Comparison of ENCODE assay signal across 22 mouse cellular contexts in genomic region chr2:60834293-60834692, GRCm38 (mm10).
DNase-seq lines count a peak whose midpoint lies in the region; ATAC-seq and TF ChIP-seq lines count a peak whose summit lies in the region.
"Had no signal": no experiment of that assay in that cellular context is flagged by ENCODE, and none has a peak within 500 bp of the region (broad histone marks: within the 10 kb centered on the region; RNA-seq: fewer than 3 reads in every experiment).

No protein-coding gene starts in this region.

- no peak overlapping the region for H3K4me2 ChIP-seq in embryonic facial prominence, embryonic 13.5 days
- no peak overlapping the region for H3K4me2 ChIP-seq in lung, embryonic 15.5 days
- H3K4me2 ChIP-seq: embryonic facial prominence, embryonic 12.5 days; forebrain, embryonic 12.5 days; limb, embryonic 12.5 days; liver, embryonic 13.5 days; midbrain, embryonic 11.5 days; neural tube, embryonic 13.5 days had no signal

- TF ChIP-seq POLR2A in lung, adult 2 months (IDR thresholded peaks at IDR 0.05; ENCODE audit: borderline replicate concordance, extremely low read depth, low read depth, low read length) = no peak

- DNase-seq in embryonic facial prominence, embryonic 10.5 days (ENCODE audit: low spot score) = no peak
- no peak for DNase-seq in lung, adult 2 months
- peak; percentile 61 for DNase-seq in gastrocnemius, postnatal 14 days
- peak; percentile 45 for DNase-seq in lung, postnatal 14 days
- DNase-seq in cerebellum, postnatal 4 days (ENCODE audit: low spot score in 2 of 2) = no peak
- DNase-seq in frontal cortex, postnatal 14 days (ENCODE audit: low spot score in 2 of 2) = no peak
- DNase-seq: adrenal gland, postnatal 25 days; cerebellum, adult 2 months; kidney, adult 18-20 months; kidney, postnatal 25 days; liver, embryonic 13.5 days; right cerebral cortex, postnatal 25 days; thymus, postnatal 4 days had no signal

- peaks cover 46% of the 10 kb centered on the region for H3K4me1 ChIP-seq in embryonic facial prominence, embryonic 13.5 days
- peaks cover 21% of the 10 kb centered on the region for H3K4me1 ChIP-seq in embryonic facial prominence, embryonic 10.5 days
- peaks cover 33% of the 10 kb centered on the region for H3K4me1 ChIP-seq in lung, embryonic 15.5 days
- peaks cover 33% of the 10 kb centered on the region for H3K4me1 ChIP-seq in lung, adult 2 months (ENCODE audit: control insufficient read depth, insufficient read depth, low read length)

- no peak overlapping the region for H3K9ac ChIP-seq in embryonic facial prominence, embryonic 13.5 days
- H3K9ac ChIP-seq in lung, embryonic 15.5 days = no peak overlapping the region
- H3K9ac ChIP-seq: embryonic facial prominence, embryonic 12.5 days; forebrain, embryonic 12.5 days; limb, embryonic 12.5 days; liver, embryonic 13.5 days; neural tube, embryonic 13.5 days had no signal

- H3K27me3 ChIP-seq in embryonic facial prominence, embryonic 13.5 days = no peaks in the 10 kb centered on the region
- H3K27me3 ChIP-seq in embryonic facial prominence, embryonic 10.5 days (replicated peaks; ENCODE audit: low read depth, poor library complexity, severe bottlenecking) = no peaks in the 10 kb centered on the region
- H3K27me3 ChIP-seq in lung, embryonic 15.5 days = no peaks in the 10 kb centered on the region
- H3K27me3 ChIP-seq: CH12.LX; embryonic facial prominence, embryonic 12.5 days; limb, embryonic 12.5 days; liver, embryonic 13.5 days; neural tube, embryonic 13.5 days had no signal

- ATAC-seq in embryonic facial prominence, embryonic 13.5 days (ENCODE audit: insufficient number of reproducible peaks, insufficient read depth, low FRiP score, low TSS enrichment, low read depth) = no peak
- ATAC-seq in lung, embryonic 15.5 days (ENCODE audit: borderline replicate concordance, extremely low read depth, low FRiP score, low TSS enrichment) = no peak

- TF ChIP-seq CTCF in lung, adult 2 months (IDR thresholded peaks at IDR 0.05; ENCODE audit: insufficient read depth, low read length) = no peak

- H3K36me3 ChIP-seq in embryonic facial prominence, embryonic 13.5 days = 0 out of 2 replicates have a peak, but pooled peaks cover 6% of the 10 kb centered on the region
- peaks cover 12% of the 10 kb centered on the region for H3K36me3 ChIP-seq in embryonic facial prominence, embryonic 10.5 days (replicated peaks)
- no peaks in the 10 kb centered on the region; the same call in 1 of the 2 replicates for H3K36me3 ChIP-seq in lung, embryonic 15.5 days
- H3K36me3 ChIP-seq: embryonic facial prominence, embryonic 12.5 days; forebrain, embryonic 12.5 days; liver, embryonic 13.5 days; neural tube, embryonic 13.5 days had no signal

- 54% methylated on average over 7 of the region's 7 CpGs for WGBS in embryonic facial prominence, embryonic 13.5 days
- WGBS in embryonic facial prominence, embryonic 10.5 days = 86% methylated on average over 7 of the region's 7 CpGs
- WGBS in lung, embryonic 15.5 days = 64% methylated on average over 7 of the region's 7 CpGs
- 62% methylated on average over 7 of the region's 7 CpGs for WGBS in lung, adult 2 months

- no peaks in the 10 kb centered on the region for H3K9me3 ChIP-seq in embryonic facial prominence, embryonic 13.5 days
- H3K9me3 ChIP-seq in embryonic facial prominence, embryonic 10.5 days = no peaks in the 10 kb centered on the region
- H3K9me3 ChIP-seq in lung, embryonic 15.5 days = no peaks in the 10 kb centered on the region
- H3K9me3 ChIP-seq: embryonic facial prominence, embryonic 12.5 days; forebrain, embryonic 12.5 days; limb, embryonic 12.5 days; liver, embryonic 13.5 days; neural tube, embryonic 13.5 days had no signal

- intact Hi-C loops in gastrocnemius, postnatal 14 days (cut with DNase I; ENCODE audit: low total_unique reads) = no loop called here

- no peak overlapping the region for H3K4me3 ChIP-seq in embryonic facial prominence, embryonic 13.5 days
- H3K4me3 ChIP-seq in embryonic facial prominence, embryonic 10.5 days = no peak overlapping the region
- no peak overlapping the region for H3K4me3 ChIP-seq in lung, embryonic 15.5 days
- H3K4me3 ChIP-seq in lung, adult 2 months (replicated peaks; ENCODE audit: extremely low read depth, low read depth, low read length) = no peak overlapping the region
- H3K4me3 ChIP-seq: embryonic facial prominence, embryonic 12.5 days; forebrain, embryonic 12.5 days; limb, embryonic 12.5 days; liver, embryonic 13.5 days; neural tube, embryonic 13.5 days had no signal

- H3K27ac ChIP-seq in embryonic facial prominence, embryonic 13.5 days = 0 out of 2 replicates have a peak overlapping the region, but pooled peaks have one; percentile 11
- no peak overlapping the region for H3K27ac ChIP-seq in embryonic facial prominence, embryonic 10.5 days (replicated peaks)
- peak overlapping the region; percentile 23; the same call in 1 of the 2 replicates for H3K27ac ChIP-seq in lung, embryonic 15.5 days
- H3K27ac ChIP-seq: embryonic facial prominence, embryonic 12.5 days; forebrain, embryonic 12.5 days; limb, embryonic 12.5 days; liver, embryonic 13.5 days; macrophage; neural tube, embryonic 13.5 days had no signal

Comparison
In these comparisons a context has a peak if more than half of its experiments do, and no peak if none do; other contexts are left out.
1. DNase-seq: peak in gastrocnemius, postnatal 14 days (single experiment) and lung, postnatal 14 days (single experiment); none in embryonic facial prominence, embryonic 10.5 days (single experiment), lung, adult 2 months (single experiment), cerebellum, postnatal 4 days (0 of 2) and frontal cortex, postnatal 14 days (0 of 2).